Mouse (Mus musculus) embryonic fibroblast, embryonic 13.5 days (primary cell): ENCODE results near the gene Il10. TPM values are rescaled to one million over a fixed set of nuclear protein-coding genes. Genes with fewer than 3 reads are reported as not detected.

Experiments
- H3K27ac ChIP-seq: 2 replicates; pipeline ENCODE4 v1.5.1; 2012; ENCODE audit warnings: low read length, control low read depth, inconsistent platforms; ENCODE audit not compliant: insufficient read depth
- H3K4me1 ChIP-seq: 2 replicates; pipeline ENCODE4 v1.6.1; 2011; ENCODE audit warnings: low read length; ENCODE audit not compliant: control insufficient read depth, insufficient read depth
- H3K4me3 ChIP-seq: 2 replicates; pipeline ENCODE4 v1.5.1; 2011; ENCODE audit warnings: mild to moderate bottlenecking, control low read depth, low read length; ENCODE audit not compliant: insufficient read depth
- CTCF ChIP-seq: IDR thresholded peaks from 2 replicates; pipeline ENCODE4 v1.5.1; 2011; ENCODE audit warnings: mild to moderate bottlenecking, control low read depth, low read length, moderate library complexity, borderline replicate concordance; ENCODE audit not compliant: insufficient read depth
- POLR2A ChIP-seq: IDR thresholded peaks from 2 replicates; pipeline ENCODE4 v1.6.1; 2011; ENCODE audit warnings: low read depth, mild to moderate bottlenecking, control low read depth, low read length, moderate library complexity
- polyA plus RNA-seq: library from polyadenylated mRNA; stranded (reverse); fragments of >200 nt; gene quantifications from 2 replicates; pipeline ENCODE4 v1.2.4, GENCODE M21; 2011; ENCODE audit warnings: low read depth; ENCODE audit not compliant: missing spikeins, insufficient read length

The Il10 gene
- polyA plus RNA-seq, 1 experiment: not detected

GRCm38 (mm10) chr1:131072376-131072990 is 52.8 kb downstream of the Il10 start:
- TF ChIP-seq CTCF (no peak), POLR2A (no peak)
- Histone ChIP-seq H3K4me3 (no peak overlapping the region), H3K4me1 (peaks cover 20% of the 10 kb centered on the region), H3K27ac (no peak overlapping the region)

GRCm38 (mm10) chr1:131074524-131074938 is 54.9 kb downstream of the Il10 start:
- TF ChIP-seq CTCF (no peak), POLR2A (no peak)
- H3K4me1 ChIP-seq: peaks cover 27% of the 10 kb centered on the region
- no peak overlapping the region for H3K27ac ChIP-seq
- no peak overlapping the region for H3K4me3 ChIP-seq

Other genes with a start within 250 kb of the Il10 start
- not detected in 2 replicates for gene Fcamr, start 218.9 kb upstream of the Il10 start, polyA plus RNA-seq
- gene Pigr, start 193.2 kb upstream of the Il10 start, polyA plus RNA-seq: not detected in 2 replicates
- gene Fcmr, start 154.2 kb upstream of the Il10 start, polyA plus RNA-seq: not detected in 2 replicates
- not detected in 2 replicates for gene Il24, start 132.4 kb upstream of the Il10 start, polyA plus RNA-seq
- not detected in 2 replicates for gene Il20, start 108.4 kb upstream of the Il10 start, polyA plus RNA-seq
- not detected in 2 replicates for gene Il19, start 79.7 kb upstream of the Il10 start, polyA plus RNA-seq
- 111 and 124 TPM in 2 replicates for gene Mapkapk2, start 78.0 kb downstream of the Il10 start, polyA plus RNA-seq
- 4.5 TPM in 2 replicates for gene Dyrk3, start 118.5 kb downstream of the Il10 start, polyA plus RNA-seq
- gene Eif2d, start 133.3 kb downstream of the Il10 start, polyA plus RNA-seq: 46.7 and 46.9 TPM in 2 replicates
- 11.6 and 15.7 TPM in 2 replicates for gene Rassf5, start 225.4 kb downstream of the Il10 start, polyA plus RNA-seq